Mouse (Mus musculus) forebrain, embryonic 16.5 days (tissue): Measurements from ENCODE around the gene Sgca. TPM values are rescaled to one million over a fixed set of nuclear protein-coding genes. Genes with fewer than 3 reads are reported as not detected.
A peak's percentile ranks its signal among the peaks of the same experiment; 100 is the strongest.
"Not testable (repeated sequence)": the region's sequence is repeated elsewhere in the genome, so short reads cannot be mapped to it uniquely, and the experiment has no call there.

Experiments used
- ATAC-seq: fragments of 200-750 bp; cut with Nextera tagmentation; 2 replicates; pipeline ENCODE4 v1.8.0; 2017; ENCODE audit warnings: mild to moderate bottlenecking, moderate library complexity
- H3K27ac ChIP-seq: fragments of 300-500 bp; sonication (generic); 2 replicates; pipeline ENCODE4 v1.5.1; 2014; ENCODE audit warnings: low read length, control low read depth
- H3K27me3 ChIP-seq: fragments of 300-500 bp; sonication (generic); replicated peaks from 2 replicates; pipeline ENCODE4 v1.6.1; 2014; ENCODE audit warnings: low read length; ENCODE audit not compliant: control insufficient read depth, insufficient read depth
- H3K36me3 ChIP-seq: fragments of 300-500 bp; sonication (generic); 2 replicates; pipeline ENCODE4 v1.6.1; 2014; ENCODE audit not compliant: control insufficient read depth, insufficient read depth
- H3K4me1 ChIP-seq: fragments of 300-500 bp; sonication (generic); replicated peaks from 2 replicates; pipeline ENCODE4 v1.6.1; 2014; ENCODE audit warnings: low read length; ENCODE audit not compliant: control insufficient read depth, insufficient read depth
- H3K4me2 ChIP-seq: fragments of 300-500 bp; sonication (generic); 2 replicates; pipeline ENCODE4 v1.6.1; 2014; ENCODE audit warnings: mild to moderate bottlenecking, low read length, control low read depth
- H3K4me3 ChIP-seq: fragments of 300-500 bp; sonication (generic); replicated peaks from 2 replicates; pipeline ENCODE4 v1.5.1; 2014; ENCODE audit warnings: mild to moderate bottlenecking, low read length, control low read depth
- H3K9ac ChIP-seq: fragments of 300-500 bp; sonication (generic); replicated peaks from 2 replicates; pipeline ENCODE4 v1.6.1; 2014; ENCODE audit warnings: low read depth, low read length, control low read depth
- H3K9me3 ChIP-seq: fragments of 300-500 bp; sonication (generic); 2 replicates; pipeline ENCODE4 v1.6.1; 2016; ENCODE audit warnings: low read length; ENCODE audit not compliant: control insufficient read depth
- WGBS: fragments of 180-500 bp; shearing (Covaris S2); extraction: QIAGEN DNeasy Blood & Tissue Kit; methylation state at CpG from one replicate; pipeline ENCODE4 v1.1.7; 2014; 5-methylcytosine and 5-hydroxymethylcytosine counted together
- polyA plus RNA-seq: library from polyadenylated mRNA; unstranded; fragments of >200 nt; fragmentation: Nextera tagmentation; extraction: Ambion mirVana; gene quantifications from 2 replicates; pipeline ENCODE4 v1.2.1, GENCODE M21; 2015

Sgca gene
- polyA plus RNA-seq, 1 experiment from 2014 or later = 0.19 TPM

- Histone ChIP-seq H3K27ac (0 out of 2 replicates have a peak overlapping the region, but pooled peaks have one; percentile 8), H3K36me3 (0 out of 2 replicates have a peak, but pooled peaks cover 3% of the 10 kb centered on the region), H3K9me3 (no peaks in the 10 kb centered on the region), H3K4me2 (peak overlapping the region; percentile 81), H3K27me3 (no peaks in the 10 kb centered on the region), H3K9ac (peak overlapping the region; percentile 99), H3K4me3 (peak overlapping the region; percentile 97), H3K4me1 (peaks cover 48% of the 10 kb centered on the region)
- ATAC-seq = no peak
- WGBS = 19% methylated on average over 1 of the region's 1 CpGs
These were observed 35.3 kb upstream of the Sgca start for GRCm38 (mm10) chr11:95011416-95011815.

- peak overlapping the region; percentile 99 for H3K9ac ChIP-seq
- peak overlapping the region; percentile 81 for H3K4me2 ChIP-seq
- 2% methylated on average over 3 of the region's 4 CpGs for WGBS
- not testable (repeated sequence) for H3K36me3 ChIP-seq, H3K27me3 ChIP-seq, ATAC-seq, H3K27ac ChIP-seq, H3K9me3 ChIP-seq
- H3K4me3 ChIP-seq = peak overlapping the region; percentile 97
- peaks cover 52% of the 10 kb centered on the region for H3K4me1 ChIP-seq
These were observed 34.8 kb upstream of the Sgca start for GRCm38 (mm10) chr11:95010841-95011403.

GRCm38 (mm10) chr11:95010141-95010739 lies 34.1 kb upstream of the Sgca start:
- Histone ChIP-seq H3K9ac (peak overlapping the region; percentile 99), H3K9me3 (no peaks in the 10 kb centered on the region), H3K27me3 (no peaks in the 10 kb centered on the region), H3K4me1 (peaks cover 53% of the 10 kb centered on the region), H3K4me3 (peak overlapping the region; percentile 97), H3K36me3 (no peaks in the 10 kb centered on the region), H3K27ac (peak overlapping the region; percentile 91), H3K4me2 (peak overlapping the region; percentile 61)
- WGBS = under 1% methylated on average over 38 of the region's 40 CpGs
- ATAC-seq = peak; percentile 49

GRCm38 (mm10) chr11:95009629-95010014 lies 33.5 kb upstream of the Sgca start, which contains the start of gene Samd14:
Samd14 (plus strand) TSS chr11:95009879.
- H3K4me2 ChIP-seq = peak within 1 kb of the TSS; percentile 61
- H3K27me3 ChIP-seq = no peaks in the 10 kb centered on the region
- H3K36me3 ChIP-seq = peaks cover 4% of the 10 kb centered on the region
- H3K9ac ChIP-seq = peak within 1 kb of the TSS; percentile 99
- H3K9me3 ChIP-seq = no peaks in the 10 kb centered on the region
- peak; percentile 85 for ATAC-seq
- peak within 1 kb of the TSS; percentile 97 for H3K4me3 ChIP-seq
- WGBS = 0% methylated on average over 30 of the region's 32 CpGs
- peak within 1 kb of the TSS; percentile 91 for H3K27ac ChIP-seq
- H3K4me1 ChIP-seq = peaks cover 58% of the 10 kb centered on the region

GRCm38 (mm10) chr11:95008661-95009628 lies 32.8 kb upstream of the Sgca start:
- Histone ChIP-seq H3K4me1 (peaks cover 63% of the 10 kb centered on the region), H3K36me3 (peaks cover 4% of the 10 kb centered on the region), H3K4me2 (peak overlapping the region; percentile 61), H3K27ac (peak overlapping the region; percentile 91), H3K27me3 (no peaks in the 10 kb centered on the region), H3K9me3 (no peaks in the 10 kb centered on the region), H3K4me3 (peak overlapping the region; percentile 97), H3K9ac (peak overlapping the region; percentile 99)
- ATAC-seq = peak; percentile 1; the same call in 1 of the 2 replicates
- 30% methylated on average over 15 of the region's 15 CpGs for WGBS

GRCm38 (mm10) chr11:95007418-95007817 lies 31.3 kb upstream of the Sgca start:
- H3K4me2 ChIP-seq = no peak overlapping the region
- H3K9ac ChIP-seq = no peak overlapping the region
- 82% methylated on average over 3 of the region's 3 CpGs for WGBS
- H3K27me3 ChIP-seq = no peaks in the 10 kb centered on the region
- H3K27ac ChIP-seq = peak overlapping the region; percentile 69
- no peak overlapping the region for H3K4me3 ChIP-seq
- ATAC-seq = no peak
- peaks cover 51% of the 10 kb centered on the region for H3K4me1 ChIP-seq
- H3K9me3 ChIP-seq = no peaks in the 10 kb centered on the region
- H3K36me3 ChIP-seq = peaks cover 7% of the 10 kb centered on the region

GRCm38 (mm10) chr11:95006525-95007219 lies 30.5 kb upstream of the Sgca start:
- H3K4me2 ChIP-seq = peak overlapping the region; percentile 74
- H3K27ac ChIP-seq = peak overlapping the region; percentile 69
- H3K4me3 ChIP-seq = peak overlapping the region; percentile 44
- H3K4me1 ChIP-seq = peaks cover 44% of the 10 kb centered on the region
- peak; percentile 50 for ATAC-seq
- peaks cover 14% of the 10 kb centered on the region for H3K36me3 ChIP-seq
- H3K9me3 ChIP-seq = no peaks in the 10 kb centered on the region
- peak overlapping the region; percentile 52 for H3K9ac ChIP-seq
- WGBS = 2% methylated on average over 27 of the region's 27 CpGs
- no peaks in the 10 kb centered on the region for H3K27me3 ChIP-seq

- Histone ChIP-seq H3K4me1 (peaks cover 41% of the 10 kb centered on the region), H3K27ac (peak overlapping the region; percentile 69), H3K36me3 (peaks cover 18% of the 10 kb centered on the region), H3K27me3 (no peaks in the 10 kb centered on the region), H3K4me3 (peak overlapping the region; percentile 44; the same call in 1 of the 2 replicates), H3K9ac (peak overlapping the region; percentile 52; the same call in 1 of the 2 replicates), H3K9me3 (no peaks in the 10 kb centered on the region), H3K4me2 (peak overlapping the region; percentile 74)
- 30% methylated on average over 4 of the region's 4 CpGs for WGBS
- ATAC-seq = no peak
These were observed 29.9 kb upstream of the Sgca start for GRCm38 (mm10) chr11:95006038-95006437.
